Mouse (Mus musculus) forebrain, embryonic 13.5 days (tissue): ENCODE results near the gene Zfp654. TPM values are rescaled to one million over a fixed set of nuclear protein-coding genes. Genes with fewer than 3 reads are reported as not detected.

Experiments
- ATAC-seq: fragments of 200-750 bp; cut with Nextera tagmentation; 2 replicates; pipeline ENCODE4 v1.8.0; 2017
- H3K27ac ChIP-seq: fragments of 300-500 bp; sonication (generic); 2 replicates; pipeline ENCODE4 v1.5.1; 2015; ENCODE audit warnings: inconsistent platforms, mild to moderate bottlenecking, moderate library complexity
- H3K27me3 ChIP-seq: fragments of 300-500 bp; sonication (generic); 2 replicates; pipeline ENCODE4 v1.6.1; 2015; ENCODE audit warnings: mild to moderate bottlenecking, inconsistent platforms
- H3K36me3 ChIP-seq: fragments of 300-500 bp; sonication (generic); 2 replicates; pipeline ENCODE4 v1.6.1; 2015; ENCODE audit warnings: mild to moderate bottlenecking, inconsistent platforms; ENCODE audit not compliant: poor library complexity, severe bottlenecking
- H3K4me1 ChIP-seq: fragments of 300-500 bp; sonication (generic); 2 replicates; pipeline ENCODE4 v1.6.1; 2015; ENCODE audit warnings: inconsistent platforms
- H3K4me2 ChIP-seq: fragments of 300-500 bp; sonication (generic); 2 replicates; pipeline ENCODE4 v1.6.1; 2015; ENCODE audit warnings: inconsistent platforms, mild to moderate bottlenecking, moderate library complexity
- H3K4me3 ChIP-seq: fragments of 300-500 bp; sonication (generic); 2 replicates; pipeline ENCODE4 v1.5.1; 2015; ENCODE audit warnings: mild to moderate bottlenecking, inconsistent platforms
- H3K9ac ChIP-seq: fragments of 300-500 bp; sonication (generic); 2 replicates; pipeline ENCODE4 v1.6.1; 2015; ENCODE audit warnings: mild to moderate bottlenecking, inconsistent platforms
- H3K9me3 ChIP-seq: fragments of 300-500 bp; sonication (generic); replicated peaks from 2 replicates; pipeline ENCODE4 v1.6.1; 2016; ENCODE audit warnings: inconsistent platforms
- WGBS: fragments of 180-500 bp; shearing (Covaris S2); methylation state at CpG from one replicate; pipeline ENCODE4 v1.1.7; 2015; 5-methylcytosine and 5-hydroxymethylcytosine counted together
- polyA plus RNA-seq: library from polyadenylated mRNA; unstranded; fragments of >200 nt; fragmentation: Nextera tagmentation; extraction: Ambion mirVana; gene quantifications from 2 replicates; pipeline ENCODE4 v1.2.1, GENCODE M21; 2015

Zfp654 gene
- polyA plus RNA-seq, 1 experiment from 2014 or later = 5.1 TPM

DNA sequence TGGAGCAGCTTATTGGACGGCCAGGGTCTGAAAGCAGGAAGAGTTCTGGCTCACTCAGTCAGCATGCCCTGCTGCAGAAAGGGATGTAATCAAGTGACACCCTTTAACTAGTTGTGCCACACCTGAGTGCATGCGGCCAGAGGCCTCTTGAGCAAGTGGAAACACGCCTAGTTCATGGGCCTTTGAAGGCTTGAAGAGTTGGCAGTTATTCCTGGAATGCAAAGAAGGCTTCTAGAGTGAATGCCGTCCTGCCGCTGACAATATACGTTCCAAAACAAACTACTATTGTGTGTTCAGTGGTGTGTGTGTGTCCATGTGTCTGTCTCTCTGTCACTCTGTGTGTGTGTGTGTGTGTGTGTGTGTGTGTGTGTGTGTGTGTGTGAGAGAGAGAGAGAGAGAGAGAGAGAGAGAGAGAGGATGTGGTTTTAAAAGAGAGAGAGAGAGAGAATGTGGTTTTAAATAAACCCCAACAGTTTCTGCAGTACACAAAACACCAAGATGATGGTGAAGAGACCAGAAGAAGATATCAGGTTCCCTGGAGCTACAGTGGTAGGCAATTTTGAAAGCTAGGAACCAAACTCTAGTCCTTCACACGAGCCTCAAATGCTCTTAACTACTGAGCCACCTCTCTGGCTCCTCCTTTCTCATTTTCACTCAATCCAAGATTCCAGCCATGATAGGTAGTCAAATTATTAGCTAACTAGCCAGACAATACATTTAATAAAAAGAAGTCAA is 93.6 kb downstream of the Zfp654 start:
- Histone ChIP-seq H3K9me3 (peaks cover 7% of the 10 kb centered on the region; the same call in 1 of the 2 replicates), H3K36me3 (peaks cover 13% of the 10 kb centered on the region), H3K27me3 (no peaks in the 10 kb centered on the region), H3K27ac (no peak overlapping the region), H3K4me1 (no peaks in the 10 kb centered on the region), H3K9ac (no peak overlapping the region), H3K4me3 (no peak overlapping the region), H3K4me2 (no peak overlapping the region)
- no peak for ATAC-seq
- WGBS = 88% methylated on average over 7 of the region's 7 CpGs

- H3K9ac ChIP-seq = no peak overlapping the region
- H3K27ac ChIP-seq = no peak overlapping the region
- no peak overlapping the region for H3K4me3 ChIP-seq
- WGBS = 84% methylated on average over 6 of the region's 6 CpGs
- no peak for ATAC-seq
- no peaks in the 10 kb centered on the region for H3K27me3 ChIP-seq
- 0 out of 2 replicates have a peak, but pooled peaks cover 5% of the 10 kb centered on the region for H3K36me3 ChIP-seq
- no peak overlapping the region for H3K4me2 ChIP-seq
- 0 out of 2 replicates have a peak, but pooled peaks cover 6% of the 10 kb centered on the region for H3K9me3 ChIP-seq
- H3K4me1 ChIP-seq = no peaks in the 10 kb centered on the region
These were observed 95.1 kb downstream of the Zfp654 start for GRCm38 (mm10) chr16:64756321-64756720.

- 0 out of 2 replicates have a peak, but pooled peaks cover 6% of the 10 kb centered on the region for H3K9me3 ChIP-seq
- no peak overlapping the region for H3K4me3 ChIP-seq
- ATAC-seq = peak; percentile 65; the same call in 1 of the 2 replicates
- H3K27ac ChIP-seq = no peak overlapping the region
- no peaks in the 10 kb centered on the region for H3K36me3 ChIP-seq
- WGBS = 51% methylated on average over 3 of the region's 3 CpGs
- no peak overlapping the region for H3K9ac ChIP-seq
- no peaks in the 10 kb centered on the region for H3K27me3 ChIP-seq
- no peaks in the 10 kb centered on the region for H3K4me1 ChIP-seq
- H3K4me2 ChIP-seq = no peak overlapping the region
These were observed 96.7 kb downstream of the Zfp654 start for GRCm38 (mm10) chr16:64754743-64755139.

GRCm38 (mm10) chr16:64753990-64754742 is 97.3 kb downstream of the Zfp654 start:
- 0 out of 2 replicates have a peak, but pooled peaks cover 6% of the 10 kb centered on the region for H3K9me3 ChIP-seq
- H3K27ac ChIP-seq = no peak overlapping the region
- H3K4me1 ChIP-seq = no peaks in the 10 kb centered on the region
- no peak overlapping the region for H3K4me3 ChIP-seq
- no peak overlapping the region for H3K9ac ChIP-seq
- ATAC-seq = peak; percentile 26; the same call in 1 of the 2 replicates
- H3K27me3 ChIP-seq = no peaks in the 10 kb centered on the region
- WGBS = 63% methylated on average over 3 of the region's 3 CpGs
- H3K4me2 ChIP-seq = no peak overlapping the region
- no peaks in the 10 kb centered on the region for H3K36me3 ChIP-seq

DNA sequence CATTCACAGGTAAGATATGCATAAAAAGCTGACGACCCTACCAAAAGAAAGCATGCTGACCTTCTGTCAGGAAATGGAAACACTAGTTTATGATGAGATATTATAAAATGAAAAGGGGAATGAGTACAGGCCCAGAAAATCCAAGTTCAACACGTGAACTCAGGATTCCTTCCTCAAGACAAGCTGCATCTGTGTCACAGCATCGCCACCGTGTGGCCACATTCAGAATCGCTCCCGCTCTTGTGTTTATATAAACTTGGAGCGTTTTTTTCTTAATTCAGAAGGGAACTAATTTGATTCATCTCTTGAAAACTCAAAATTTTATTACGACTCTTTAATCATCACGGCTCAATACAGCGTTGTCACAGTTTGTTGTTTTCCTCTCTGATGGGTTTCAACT is 103.2 kb downstream of the Zfp654 start:
- H3K36me3 ChIP-seq = no peaks in the 10 kb centered on the region
- 12% methylated on average over 10 of the region's 10 CpGs for WGBS
- H3K9ac ChIP-seq = no peak overlapping the region
- H3K4me1 ChIP-seq = no peaks in the 10 kb centered on the region
- ATAC-seq = peak; percentile 66
- H3K4me2 ChIP-seq = no peak overlapping the region
- H3K27me3 ChIP-seq = no peaks in the 10 kb centered on the region
- no peak overlapping the region for H3K4me3 ChIP-seq
- no peak overlapping the region for H3K27ac ChIP-seq
- no peaks in the 10 kb centered on the region; the same call in 1 of the 2 replicates for H3K9me3 ChIP-seq

DNA sequence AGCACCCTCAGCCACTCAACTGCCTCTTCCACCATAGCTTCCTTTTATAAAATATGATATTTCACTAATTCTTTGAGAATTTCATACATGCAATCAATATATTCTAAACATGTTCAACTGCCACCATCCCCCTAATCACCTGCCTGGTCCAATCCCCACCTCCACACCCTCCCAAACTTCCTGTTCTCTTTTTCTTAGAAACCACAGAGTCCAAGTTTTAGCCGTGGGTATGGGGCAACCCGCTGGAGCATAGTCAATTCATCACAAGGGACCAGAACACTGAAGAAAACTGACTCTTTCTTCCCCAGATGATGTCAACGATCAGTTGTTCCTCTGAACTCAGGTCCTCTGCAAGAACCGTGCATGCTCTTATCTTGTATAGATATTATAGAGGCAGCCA is 106.4 kb downstream of the Zfp654 start:
- Histone ChIP-seq H3K36me3 (no peaks in the 10 kb centered on the region), H3K27ac (no peak overlapping the region), H3K4me1 (no peaks in the 10 kb centered on the region), H3K9ac (no peak overlapping the region), H3K27me3 (no peaks in the 10 kb centered on the region), H3K4me3 (no peak overlapping the region), H3K4me2 (no peak overlapping the region), H3K9me3 (no peaks in the 10 kb centered on the region; the same call in 1 of the 2 replicates)
- WGBS = 91% methylated on average over 4 of the region's 4 CpGs
- no peak for ATAC-seq

GRCm38 (mm10) chr16:64737289-64737688 is 114.2 kb downstream of the Zfp654 start:
- no peak for ATAC-seq
- H3K4me2 ChIP-seq = no peak overlapping the region
- no peak overlapping the region for H3K4me3 ChIP-seq
- H3K36me3 ChIP-seq = no peaks in the 10 kb centered on the region
- no peaks in the 10 kb centered on the region for H3K4me1 ChIP-seq
- WGBS = 95% methylated on average over 5 of the region's 5 CpGs
- H3K9me3 ChIP-seq = no peaks in the 10 kb centered on the region
- no peak overlapping the region for H3K27ac ChIP-seq
- H3K9ac ChIP-seq = no peak overlapping the region
- H3K27me3 ChIP-seq = no peaks in the 10 kb centered on the region

Other genes with a start within 250 kb of the Zfp654 start
- gene Csnka2ip, start 249.2 kb downstream of the Zfp654 start, polyA plus RNA-seq = not detected in 2 replicates
- gene 4930453N24Rik, start 80.5 kb downstream of the Zfp654 start, polyA plus RNA-seq = 24.1 TPM in 2 replicates
- gene Cggbp1, start 344 bp upstream of the Zfp654 start, polyA plus RNA-seq = 80.3 and 83.3 TPM in 2 replicates